Mouse (Mus musculus) embryonic facial prominence, embryonic 10.5 days (tissue): ENCODE measurements around the gene Plb1. TPM values are rescaled to one million over a fixed set of nuclear protein-coding genes. Genes with fewer than 3 reads are reported as not detected.

Experiments
- DNase-seq: peaks from one replicate; pipeline ENCODE4 v3.0.0-alpha.2; 2017; ENCODE audit warnings: low spot score
- H3K27ac ChIP-seq: fragments of 300-500 bp; sonication (generic); replicated peaks from 2 replicates; pipeline ENCODE4 v1.5.1; 2016; ENCODE audit warnings: mild to moderate bottlenecking
- H3K27me3 ChIP-seq: fragments of 300-500 bp; sonication (generic); replicated peaks from 2 replicates; pipeline ENCODE4 v1.6.1; 2016; ENCODE audit warnings: low read depth, mild to moderate bottlenecking; ENCODE audit not compliant: poor library complexity, severe bottlenecking
- H3K36me3 ChIP-seq: fragments of 300-500 bp; sonication (generic); replicated peaks from 2 replicates; pipeline ENCODE4 v1.6.1; 2016; ENCODE audit warnings: mild to moderate bottlenecking, moderate library complexity
- H3K4me1 ChIP-seq: fragments of 300-500 bp; sonication (generic); 2 replicates; pipeline ENCODE4 v1.6.1; 2016
- H3K4me3 ChIP-seq: fragments of 300-500 bp; sonication (generic); 2 replicates; pipeline ENCODE4 v1.5.1; 2016; ENCODE audit warnings: mild to moderate bottlenecking, moderate library complexity
- H3K9me3 ChIP-seq: fragments of 300-500 bp; sonication (generic); 2 replicates; pipeline ENCODE4 v1.6.1; 2016; ENCODE audit warnings: mild to moderate bottlenecking
- WGBS: fragments of 180-500 bp; shearing (Covaris S2); methylation state at CpG from one replicate; pipeline ENCODE4 v1.1.7; 2016; 5-methylcytosine and 5-hydroxymethylcytosine counted together
- polyA plus RNA-seq: library from polyadenylated mRNA; unstranded; fragments of >200 nt; fragmentation: Nextera tagmentation; extraction: Ambion mirVana; gene quantifications from 2 replicates; pipeline ENCODE4 v1.2.1, GENCODE M21; 2016

Gene Plb1
- polyA plus RNA-seq, 1 experiment from 2014 or later, result 0.06 TPM

GRCm38 (mm10) chr5:32208460-32208859, 24.0 kb upstream of the Plb1 start:
- WGBS, result 81% methylated on average over 8 of the region's 8 CpGs
- Histone ChIP-seq H3K36me3 (no peaks in the 10 kb centered on the region), H3K4me1 (0 out of 2 replicates have a peak, but pooled peaks cover 7% of the 10 kb centered on the region)

DNA sequence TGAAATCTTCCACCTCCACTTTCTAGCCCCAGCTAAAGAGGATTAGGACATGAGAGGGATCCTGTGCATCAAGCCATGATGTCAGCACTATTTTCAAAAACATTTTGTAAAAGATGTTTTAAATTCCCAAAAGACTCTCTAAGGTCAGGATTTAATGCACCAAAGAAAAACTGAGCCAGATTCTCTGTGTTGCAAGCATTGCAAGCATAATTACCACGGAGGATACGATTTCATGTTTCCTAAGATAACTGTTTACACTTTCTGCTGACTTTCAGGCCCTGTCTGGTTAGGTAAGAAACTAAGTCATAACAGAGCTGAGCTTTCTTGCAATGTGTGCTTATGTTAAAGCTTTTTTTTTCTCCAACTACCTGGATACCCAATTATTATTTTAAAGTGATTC, 21.5 kb upstream of the Plb1 start:
- Histone ChIP-seq H3K27ac (no peak overlapping the region), H3K4me3 (no peak overlapping the region), H3K36me3 (no peaks in the 10 kb centered on the region), H3K9me3 (no peaks in the 10 kb centered on the region), H3K27me3 (no peaks in the 10 kb centered on the region), H3K4me1 (0 out of 2 replicates have a peak, but pooled peaks cover 11% of the 10 kb centered on the region)
- 57% methylated on average over 2 of the region's 2 CpGs for WGBS
- no peak for DNase-seq

More at GRCm38 (mm10) chr5:32208460-32208859, 24.0 kb upstream of the Plb1 start:
- no peak overlapping the region for H3K27ac ChIP-seq
- no peak overlapping the region for H3K4me3 ChIP-seq
- H3K9me3 ChIP-seq, result no peaks in the 10 kb centered on the region
- no peak for DNase-seq
- H3K27me3 ChIP-seq, result no peaks in the 10 kb centered on the region

GRCm38 (mm10) chr5:32213746-32214145, 18.8 kb upstream of the Plb1 start:
- Histone ChIP-seq H3K4me1 (peaks cover 22% of the 10 kb centered on the region; the same call in 1 of the 2 replicates), H3K27ac (no peak overlapping the region), H3K9me3 (no peaks in the 10 kb centered on the region), H3K4me3 (no peak overlapping the region), H3K27me3 (no peaks in the 10 kb centered on the region), H3K36me3 (no peaks in the 10 kb centered on the region)
- 54% methylated on average over 4 of the region's 4 CpGs for WGBS
- DNase-seq, result no peak

- H3K27ac ChIP-seq, result no peak overlapping the region
- peak; percentile 68 for DNase-seq
- H3K27me3 ChIP-seq, result no peaks in the 10 kb centered on the region
- no peaks in the 10 kb centered on the region for H3K9me3 ChIP-seq
- no peaks in the 10 kb centered on the region for H3K36me3 ChIP-seq
- no peak overlapping the region for H3K4me3 ChIP-seq
- WGBS, result 71% methylated on average over 10 of the region's 10 CpGs
- H3K4me1 ChIP-seq, result peaks cover 22% of the 10 kb centered on the region; the same call in 1 of the 2 replicates
These were observed 17.0 kb upstream of the Plb1 start for GRCm38 (mm10) chr5:32215510-32215909.

DNA sequence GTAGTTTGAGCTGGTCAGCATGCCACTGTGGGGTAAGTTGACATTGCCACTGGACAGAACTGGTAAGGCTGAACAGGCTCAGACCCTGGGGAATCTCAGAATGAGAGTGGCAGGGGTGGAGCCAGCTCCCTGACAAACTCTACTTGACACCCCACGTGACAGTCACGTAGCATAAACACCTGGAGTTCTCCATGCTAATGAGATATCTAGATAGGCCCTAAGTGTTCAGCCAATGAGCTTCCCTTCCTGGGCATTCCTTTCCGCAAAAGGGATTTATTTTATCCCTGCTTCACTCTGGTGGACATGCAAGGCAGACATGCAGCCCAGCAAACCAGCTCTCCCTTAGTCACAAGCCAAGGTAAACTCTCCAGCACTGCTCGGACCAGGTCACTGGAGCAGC, 16.0 kb upstream of the Plb1 start:
- Histone ChIP-seq H3K4me1 (peaks cover 15% of the 10 kb centered on the region; the same call in 1 of the 2 replicates), H3K4me3 (no peak overlapping the region), H3K27ac (no peak overlapping the region), H3K36me3 (no peaks in the 10 kb centered on the region), H3K9me3 (no peaks in the 10 kb centered on the region), H3K27me3 (no peaks in the 10 kb centered on the region)
- DNase-seq, result no peak
- 73% methylated on average over 4 of the region's 4 CpGs for WGBS

- Histone ChIP-seq H3K27me3 (no peaks in the 10 kb centered on the region), H3K36me3 (no peaks in the 10 kb centered on the region), H3K4me3 (no peak overlapping the region), H3K9me3 (no peaks in the 10 kb centered on the region), H3K4me1 (peaks cover 15% of the 10 kb centered on the region; the same call in 1 of the 2 replicates), H3K27ac (no peak overlapping the region)
- no peak for DNase-seq
- WGBS, result 76% methylated on average over 8 of the region's 8 CpGs
These were observed 15.0 kb upstream of the Plb1 start for GRCm38 (mm10) chr5:32217477-32217876.

DNA sequence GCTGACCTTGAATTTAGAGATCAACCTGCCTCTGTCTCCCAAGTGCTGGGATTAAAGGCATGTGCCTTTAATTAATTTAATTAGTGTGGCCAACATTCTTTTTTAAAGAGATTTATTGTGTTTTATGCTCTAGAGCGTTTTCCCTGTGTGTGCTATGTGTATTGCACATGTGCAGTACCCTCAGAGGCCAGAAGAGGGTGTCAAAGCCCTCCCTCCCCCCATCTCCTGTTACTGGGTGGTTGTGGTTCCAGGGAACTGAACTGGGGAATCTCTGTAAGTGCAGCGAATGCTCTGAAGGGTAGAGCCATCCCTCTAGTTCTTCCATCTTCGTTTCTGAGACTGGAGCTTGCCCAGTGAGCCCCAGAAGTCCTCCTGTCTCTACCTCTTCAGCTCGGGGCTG, 2.1 kb upstream of the Plb1 start:
- WGBS, result 36% methylated on average over 4 of the region's 4 CpGs
- Histone ChIP-seq H3K4me1 (peaks cover 11% of the 10 kb centered on the region; the same call in 1 of the 2 replicates), H3K9me3 (no peaks in the 10 kb centered on the region), H3K4me3 (no peak overlapping the region), H3K27ac (peak overlapping the region; percentile 21; the same call in 1 of the 2 replicates), H3K36me3 (no peaks in the 10 kb centered on the region), H3K27me3 (no peaks in the 10 kb centered on the region)
- peak; percentile 62 for DNase-seq

DNA sequence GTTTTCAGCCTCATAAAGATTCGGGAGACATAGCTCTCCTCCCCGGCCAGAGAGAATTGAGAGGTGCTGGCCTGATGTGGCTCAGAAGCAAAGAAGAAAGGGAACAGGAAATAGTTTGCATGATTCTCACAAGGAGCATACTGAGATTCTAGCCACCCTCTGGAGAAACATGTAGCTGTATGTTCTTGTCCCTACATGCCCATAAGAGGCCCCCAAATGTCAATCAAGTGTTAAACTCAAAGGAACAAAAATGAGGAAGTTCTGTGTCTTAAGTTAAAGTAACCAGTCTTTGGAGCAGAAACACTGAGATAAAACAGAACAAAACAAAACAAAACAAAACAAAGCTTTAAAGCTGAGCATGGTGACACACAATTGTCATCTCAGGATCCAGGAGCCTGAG, 6.8 kb downstream of the Plb1 start:
- DNase-seq, result no peak
- WGBS, result 85% methylated on average over 2 of the region's 2 CpGs

GRCm38 (mm10) chr5:32240741-32241140, 8.2 kb downstream of the Plb1 start:
- no peak overlapping the region for H3K4me3 ChIP-seq
- 0 out of 2 replicates have a peak, but pooled peaks cover 8% of the 10 kb centered on the region for H3K4me1 ChIP-seq
- DNase-seq, result no peak
- H3K27me3 ChIP-seq, result no peaks in the 10 kb centered on the region
- 53% methylated on average over 2 of the region's 2 CpGs for WGBS
- no peak overlapping the region for H3K27ac ChIP-seq
- H3K36me3 ChIP-seq, result no peaks in the 10 kb centered on the region
- H3K9me3 ChIP-seq, result no peaks in the 10 kb centered on the region

More for the DNA sequence above, 6.8 kb downstream of the Plb1 start:
- Histone ChIP-seq H3K27ac (no peak overlapping the region), H3K36me3 (no peaks in the 10 kb centered on the region), H3K9me3 (no peaks in the 10 kb centered on the region), H3K4me3 (no peak overlapping the region), H3K27me3 (no peaks in the 10 kb centered on the region), H3K4me1 (0 out of 2 replicates have a peak, but pooled peaks cover 8% of the 10 kb centered on the region)

DNA sequence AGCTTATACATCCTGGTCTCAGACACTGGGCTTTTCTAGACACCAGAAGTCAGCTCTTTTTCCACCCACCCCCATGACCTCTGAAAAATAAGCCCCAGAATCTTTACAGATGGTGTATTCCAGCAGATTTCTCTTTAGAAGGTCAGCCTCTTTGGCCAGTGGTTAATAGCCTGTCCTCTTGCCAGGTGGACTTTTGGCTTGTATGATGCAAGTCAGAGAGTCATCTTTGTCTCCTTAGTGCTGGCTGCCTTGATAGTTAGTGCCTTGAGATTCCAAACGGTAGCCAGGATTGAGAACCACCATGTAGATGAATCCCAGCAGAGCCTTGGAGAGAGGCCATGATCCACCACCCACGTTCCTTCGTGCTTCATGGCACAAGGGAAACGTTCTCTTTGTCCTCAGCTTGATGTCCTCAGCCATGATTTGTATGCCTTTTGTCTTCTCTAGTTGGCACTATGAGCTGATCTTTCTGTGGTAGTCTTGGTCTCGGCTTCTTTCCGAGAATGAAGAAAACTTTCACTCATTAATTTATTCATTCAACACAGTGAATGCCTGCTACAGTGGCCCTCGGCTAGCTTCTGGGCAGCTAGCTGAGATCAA, 10.9 kb downstream of the Plb1 start:
- DNase-seq, result no peak
- H3K27me3 ChIP-seq, result no peaks in the 10 kb centered on the region
- 79% methylated on average over 7 of the region's 7 CpGs for WGBS
- no peaks in the 10 kb centered on the region for H3K9me3 ChIP-seq
- H3K27ac ChIP-seq, result no peak overlapping the region
- no peak overlapping the region for H3K4me3 ChIP-seq
- H3K36me3 ChIP-seq, result no peaks in the 10 kb centered on the region
- H3K4me1 ChIP-seq, result 0 out of 2 replicates have a peak, but pooled peaks cover 7% of the 10 kb centered on the region

GRCm38 (mm10) chr5:32245385-32245784, 12.9 kb downstream of the Plb1 start:
- Histone ChIP-seq H3K27ac (no peak overlapping the region), H3K4me1 (peaks cover 12% of the 10 kb centered on the region), H3K27me3 (no peaks in the 10 kb centered on the region), H3K4me3 (no peak overlapping the region), H3K36me3 (no peaks in the 10 kb centered on the region), H3K9me3 (no peaks in the 10 kb centered on the region)
- 93% methylated on average over 3 of the region's 3 CpGs for WGBS
- no peak for DNase-seq

- Histone ChIP-seq H3K27me3 (no peaks in the 10 kb centered on the region), H3K9me3 (no peaks in the 10 kb centered on the region), H3K4me1 (no peaks in the 10 kb centered on the region), H3K36me3 (no peaks in the 10 kb centered on the region), H3K4me3 (no peak overlapping the region), H3K27ac (no peak overlapping the region)
- DNase-seq, result no peak
- 59% methylated on average over 5 of the region's 5 CpGs for WGBS
These were observed 28.2 kb downstream of the Plb1 start for GRCm38 (mm10) chr5:32260751-32261150.

DNA sequence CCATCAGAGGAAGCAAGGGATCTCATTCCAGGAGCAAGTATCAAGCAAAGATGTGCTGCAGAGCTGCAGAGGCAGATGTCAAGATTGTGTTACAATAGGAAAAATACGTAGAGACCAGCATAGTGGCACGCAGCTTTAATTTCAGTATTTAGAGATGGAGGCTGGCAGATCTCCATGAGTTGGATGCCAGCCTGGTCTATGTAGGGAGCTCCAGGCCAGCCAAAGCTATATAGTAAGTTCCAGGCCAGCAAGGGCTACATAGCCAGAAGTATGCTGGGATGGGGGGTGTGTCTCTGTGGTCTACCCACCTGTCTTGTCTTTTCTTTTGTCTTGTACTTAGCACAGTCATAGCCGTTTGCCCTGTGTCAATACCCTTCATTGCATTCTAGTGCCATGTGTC, 28.7 kb downstream of the Plb1 start:
- no peak overlapping the region for H3K27ac ChIP-seq
- H3K4me1 ChIP-seq, result no peaks in the 10 kb centered on the region
- no peaks in the 10 kb centered on the region for H3K27me3 ChIP-seq
- H3K9me3 ChIP-seq, result no peaks in the 10 kb centered on the region
- no peaks in the 10 kb centered on the region for H3K36me3 ChIP-seq
- no peak for DNase-seq
- 82% methylated on average over 3 of the region's 3 CpGs for WGBS
- no peak overlapping the region for H3K4me3 ChIP-seq
